Mouse (Mus musculus) MEL (cell line): ENCODE data around the gene Myo3b. TPM values are rescaled to one million over a fixed set of nuclear protein-coding genes. Genes with fewer than 3 reads are reported as not detected.

Experiments used
- DNase-seq: peaks from one replicate; pipeline ENCODE4 v3.0.0; 2011; ENCODE audit warnings: low read depth, low spot score
- H3K27ac ChIP-seq: 2 replicates; pipeline ENCODE4 v1.5.1; 2012; ENCODE audit warnings: low read depth, mild to moderate bottlenecking, control low read depth, low read length, moderate library complexity; ENCODE audit not compliant: control insufficient read depth
- H3K27me3 ChIP-seq, 2 experiments: fragments of 150-350 bp in 1 of 2; sonication (generic) in 1 of 2; 2 replicates each; pipeline ENCODE4 v1.6.1; 2012; ENCODE audit warnings: low read length in 2 of 2, mild to moderate bottlenecking in 2 of 2, improper control_type of control experiment in 1 of 2, moderate library complexity in 1 of 2; ENCODE audit not compliant: insufficient read depth in 2 of 2, control insufficient read depth in 1 of 2
- H3K36me3 ChIP-seq, 2 experiments: 2 replicates each; pipeline ENCODE4 v1.6.1; 2012 to 2014; ENCODE audit warnings: low read length in 2 of 2, improper control_type of control experiment in 1 of 2, inconsistent platforms in 1 of 2, mild to moderate bottlenecking in 1 of 2; ENCODE audit not compliant: insufficient read depth in 2 of 2, control insufficient read depth in 1 of 2
- H3K4me1 ChIP-seq, 2 experiments: fragments of 150-350 bp in 1 of 2; sonication (generic) in 1 of 2; 2 replicates each; pipeline ENCODE4 v1.6.1; 2012; ENCODE audit warnings: low read length in 2 of 2, improper control_type of control experiment in 1 of 2, mild to moderate bottlenecking in 1 of 2; ENCODE audit not compliant: insufficient read depth in 2 of 2, control insufficient read depth in 1 of 2
- H3K4me3 ChIP-seq, 2 experiments: fragments of 150-350 bp in 1 of 2; sonication (generic) in 1 of 2; 2 replicates each; pipeline ENCODE4 v1.5.1; 2012; ENCODE audit warnings: low read depth in 2 of 2, low read length in 2 of 2, mild to moderate bottlenecking in 2 of 2, moderate library complexity in 2 of 2, control low read depth in 1 of 2, improper control_type of control experiment in 1 of 2; ENCODE audit not compliant: control insufficient read depth in 1 of 2, insufficient read depth in 1 of 2
- H3K79me2 ChIP-seq: 2 replicates; pipeline ENCODE4 v1.6.1; 2012; ENCODE audit warnings: mild to moderate bottlenecking, low read length, moderate library complexity; ENCODE audit not compliant: control insufficient read depth, poor library complexity, insufficient read depth
- H3K9ac ChIP-seq: 2 replicates; pipeline ENCODE4 v1.6.1; 2012; ENCODE audit warnings: low read depth, mild to moderate bottlenecking, control low read depth, low read length, moderate library complexity; ENCODE audit not compliant: control insufficient read depth, poor library complexity, severe bottlenecking
- H3K9me3 ChIP-seq: fragments of 150-350 bp; sonication (generic); replicated peaks from 2 replicates; pipeline ENCODE4 v1.6.1; 2012; ENCODE audit warnings: mild to moderate bottlenecking, low read length, improper control_type of control experiment, moderate library complexity; ENCODE audit not compliant: insufficient read depth
- BHLHE40 ChIP-seq: IDR thresholded peaks from 2 replicates; pipeline ENCODE4 v1.6.1; 2012; ENCODE audit warnings: low read depth, mild to moderate bottlenecking, inconsistent platforms, low read length, improper control_type of control experiment, borderline replicate concordance
- CHD1 ChIP-seq: IDR thresholded peaks from 2 replicates; pipeline ENCODE4 v1.6.1; 2012; ENCODE audit warnings: low read depth, mild to moderate bottlenecking, inconsistent platforms, low read length, improper control_type of control experiment
- CTCF ChIP-seq, 3 experiments: IDR thresholded peaks in 2 of 3; conservative IDR thresholded peaks in 1 of 3; 2 replicates each; pipeline ENCODE4 v1.5.1; 2011 to 2012; ENCODE audit warnings: low read length in 3 of 3, low read depth in 2 of 3, mild to moderate bottlenecking in 2 of 3, improper control_type of control experiment in 1 of 3, inconsistent platforms in 1 of 3, mixed read lengths in 1 of 3, moderate library complexity in 1 of 3; ENCODE audit not compliant: control insufficient read depth in 1 of 3, insufficient read depth in 1 of 3, poor library complexity in 1 of 3, severe bottlenecking in 1 of 3
- E2F4 ChIP-seq: IDR thresholded peaks from 2 replicates; pipeline ENCODE4 v1.6.1; 2011; ENCODE audit warnings: low read depth, low read length, improper control_type of control experiment, borderline replicate concordance
- ELF1 ChIP-seq: IDR thresholded peaks from 2 replicates; pipeline ENCODE4 v1.6.1; 2014; ENCODE audit warnings: low read depth, mild to moderate bottlenecking, inconsistent platforms, low read length, improper control_type of control experiment, moderate library complexity
- EP300 ChIP-seq, 2 experiments: IDR thresholded peaks; 2 replicates each; pipeline ENCODE4 v1.6.1; 2011; ENCODE audit warnings: improper control_type of control experiment in 2 of 2, low read length in 2 of 2, low read depth in 1 of 2, mild to moderate bottlenecking in 1 of 2
- GATA1 ChIP-seq: IDR thresholded peaks from 2 replicates; pipeline ENCODE4 v1.6.1; 2011; ENCODE audit warnings: low read depth, low read length, improper control_type of control experiment
- HCFC1 ChIP-seq: IDR thresholded peaks from 2 replicates; pipeline ENCODE4 v1.6.1; 2012; ENCODE audit warnings: low read depth, mild to moderate bottlenecking, inconsistent platforms, low read length, improper control_type of control experiment, moderate library complexity
- JUND ChIP-seq: IDR thresholded peaks from 2 replicates; pipeline ENCODE4 v1.6.1; 2011; ENCODE audit warnings: low read depth, mild to moderate bottlenecking, improper control_type of control experiment, low read length
- MAFK ChIP-seq: IDR thresholded peaks from 2 replicates; pipeline ENCODE4 v1.6.1; 2011; ENCODE audit warnings: low read depth, mild to moderate bottlenecking, low read length, improper control_type of control experiment, borderline replicate concordance
- MAX ChIP-seq: IDR thresholded peaks from 2 replicates; pipeline ENCODE4 v1.6.1; 2011; ENCODE audit warnings: low read length, improper control_type of control experiment
- MEF2A ChIP-seq: IDR thresholded peaks from 2 replicates; pipeline ENCODE4 v1.6.1; 2014; ENCODE audit warnings: low read depth, mild to moderate bottlenecking, inconsistent platforms, low read length, improper control_type of control experiment; ENCODE audit not compliant: poor library complexity, insufficient replicate concordance, severe bottlenecking; ENCODE audit errors: extremely low read depth
- MYC ChIP-seq: IDR thresholded peaks from 2 replicates; pipeline ENCODE4 v1.6.1; 2011; ENCODE audit warnings: low read depth, mild to moderate bottlenecking, low read length, improper control_type of control experiment, moderate library complexity
- NELFE ChIP-seq: IDR thresholded peaks from 2 replicates; pipeline ENCODE4 v1.6.1; 2011; ENCODE audit warnings: low read depth, low read length, improper control_type of control experiment
- NRF1 ChIP-seq: IDR thresholded peaks from 2 replicates; pipeline ENCODE4 v1.6.1; 2014; ENCODE audit warnings: low read depth, mild to moderate bottlenecking, inconsistent platforms, low read length, improper control_type of control experiment, moderate library complexity; ENCODE audit not compliant: poor library complexity, insufficient read depth, severe bottlenecking
- POLR2AphosphoS2 ChIP-seq: IDR thresholded peaks from 2 replicates; pipeline ENCODE4 v1.6.1; 2011; ENCODE audit warnings: low read length, improper control_type of control experiment
- POLR2AphosphoS5 ChIP-seq: IDR thresholded peaks from 2 replicates; pipeline ENCODE4 v1.6.1; 2012; ENCODE audit warnings: low read depth, borderline replicate concordance, mild to moderate bottlenecking, inconsistent platforms, low read length, moderate library complexity, mixed read lengths
- RAD21 ChIP-seq: IDR thresholded peaks from 2 replicates; pipeline ENCODE4 v1.6.1; 2011; ENCODE audit warnings: mild to moderate bottlenecking, low read depth, low read length, improper control_type of control experiment
- SMC3 ChIP-seq: IDR thresholded peaks from 2 replicates; pipeline ENCODE4 v1.6.1; 2011; ENCODE audit warnings: low read depth, low read length, improper control_type of control experiment
- TAL1 ChIP-seq: IDR thresholded peaks from 2 replicates; pipeline ENCODE4 v1.6.1; 2012; ENCODE audit warnings: mild to moderate bottlenecking, inconsistent platforms, low read length, moderate library complexity, mixed read lengths
- TCF12 ChIP-seq: IDR thresholded peaks from 2 replicates; pipeline ENCODE4 v1.6.1; 2014; ENCODE audit warnings: low read depth, mild to moderate bottlenecking, inconsistent platforms, low read length, improper control_type of control experiment, moderate library complexity
- UBTF ChIP-seq: IDR thresholded peaks from 2 replicates; pipeline ENCODE4 v1.6.1; 2012; ENCODE audit warnings: low read depth, mild to moderate bottlenecking, inconsistent platforms, low read length, improper control_type of control experiment, moderate library complexity, borderline replicate concordance; ENCODE audit not compliant: insufficient read depth
- USF1 ChIP-seq: IDR thresholded peaks from 2 replicates; pipeline ENCODE4 v1.6.1; 2014; ENCODE audit warnings: low read depth, mild to moderate bottlenecking, inconsistent platforms, low read length, improper control_type of control experiment, moderate library complexity
- ZC3H11A ChIP-seq: IDR thresholded peaks from 2 replicates; pipeline ENCODE4 v1.6.1; 2012; ENCODE audit warnings: low read depth, mild to moderate bottlenecking, inconsistent platforms, low read length, improper control_type of control experiment
- ZKSCAN1 ChIP-seq: IDR thresholded peaks from 2 replicates; pipeline ENCODE4 v1.6.1; 2012; ENCODE audit warnings: low read depth, mild to moderate bottlenecking, inconsistent platforms, low read length, improper control_type of control experiment, moderate library complexity
- ZMIZ1 ChIP-seq: IDR thresholded peaks from 2 replicates; pipeline ENCODE4 v1.6.1; 2012; ENCODE audit warnings: low read depth, mild to moderate bottlenecking, inconsistent platforms, low read length, improper control_type of control experiment, moderate library complexity
- polyA plus RNA-seq, 2 experiments: library from polyadenylated mRNA; stranded (reverse) in 1 of 2; unstranded in 1 of 2; fragments of >175 nt in 1 of 2; fragments of >200 nt in 1 of 2; gene quantifications; 2 replicates each; pipeline versions ENCODE4 v1.2.1 to v1.2.4; 2012; ENCODE audit warnings: low replicate concordance in 2 of 2, low read depth in 1 of 2; ENCODE audit not compliant: insufficient read length in 2 of 2, insufficient read depth in 1 of 2, missing spikeins in 1 of 2
- total RNA-seq: library from RNA; depleted of rRNA; stranded (reverse); fragments of 300-350 nt; gene quantifications from 2 replicates; pipeline ENCODE4 v1.2.3, GENCODE M21; 2012

Myo3b gene
- total and polyA plus RNA-seq, 3 experiments, result not detected

DNA sequence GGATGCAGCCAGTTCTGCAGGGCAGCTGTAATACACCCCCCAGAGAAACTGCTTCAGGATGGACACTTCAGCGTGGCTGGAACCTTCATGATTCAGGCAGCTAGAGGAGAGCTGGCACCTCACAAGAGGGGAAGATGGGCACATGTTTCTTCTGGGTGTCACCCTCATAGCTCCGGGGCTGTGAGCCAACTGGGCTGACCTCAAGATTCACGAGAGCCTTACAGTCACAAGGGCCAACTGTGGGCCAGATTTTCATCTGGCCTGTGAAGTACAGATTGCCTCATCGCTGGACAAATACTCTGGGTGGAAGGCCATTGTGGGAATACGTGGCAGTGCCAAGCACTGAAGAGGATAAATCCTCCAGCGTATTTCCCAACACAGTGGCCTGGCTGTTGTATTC is 294.6 kb downstream of the Myo3b start (continued):
- TF ChIP-seq JUND (no peak), TAL1 (no peak), ELF1 (no peak), E2F4 (no peak)
- TF ChIP-seq, all 39 proteins: peak for 0

DNA sequence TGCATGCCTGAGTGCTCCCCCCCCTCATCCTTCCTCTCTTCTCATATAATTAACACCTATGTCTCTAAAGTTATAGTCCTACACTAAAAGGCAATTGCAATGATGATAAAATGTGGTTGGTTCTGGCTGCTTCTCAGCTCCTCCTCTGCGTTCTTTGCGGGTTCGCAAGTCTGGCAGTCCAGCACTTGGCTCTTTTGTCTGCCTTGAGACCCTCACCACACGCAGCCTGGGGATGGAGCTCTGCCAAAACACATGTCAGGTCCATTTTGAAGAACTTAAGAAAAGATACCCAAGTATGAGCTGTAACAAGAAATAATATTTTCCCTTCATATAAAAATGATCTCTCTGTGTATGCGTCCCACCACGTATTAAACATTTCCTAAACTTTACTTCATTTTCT is 297.6 kb downstream of the Myo3b start:
- Histone ChIP-seq H3K4me3 (no peak overlapping the region), H3K79me2 (no peaks in the 10 kb centered on the region), H3K36me3 (no peaks in the 10 kb centered on the region), H3K9me3 (no peaks in the 10 kb centered on the region), H3K27ac (no peak overlapping the region), H3K4me1 (no peaks in the 10 kb centered on the region), H3K27me3 (no peaks in the 10 kb centered on the region), H3K9ac (no peak overlapping the region)
- no peak for DNase-seq
- TF ChIP-seq JUND, result no peak
- no peak for TF ChIP-seq MAX
- TF ChIP-seq USF1, result no peak
- TF ChIP-seq UBTF, result no peak
- no peak for TF ChIP-seq RAD21
- no peak for TF ChIP-seq MEF2A
- TF ChIP-seq ZC3H11A, result no peak
- TF ChIP-seq CTCF (IDR thresholded peaks at IDR 0.05 in 2 of 3, conservative IDR thresholded peaks at IDR 0.05 in 1 of 3; ENCODE audit: control insufficient read depth in 1 of 3, insufficient read depth in 1 of 3, low read depth in 2 of 3, low read length in 3 of 3, poor library complexity in 1 of 3, severe bottlenecking in 1 of 3), result no peak
- TF ChIP-seq ZMIZ1, result no peak
- no peak for TF ChIP-seq SMC3

GRCm38 (mm10) chr2:70337208-70337611 is 298.3 kb downstream of the Myo3b start:
- no peaks in the 10 kb centered on the region for H3K79me2 ChIP-seq
- no peak overlapping the region for H3K27ac ChIP-seq
- H3K9me3 ChIP-seq, result no peaks in the 10 kb centered on the region
- H3K9ac ChIP-seq, result no peak overlapping the region
- H3K4me3 ChIP-seq, result no peak overlapping the region
- TF ChIP-seq ZMIZ1 (no peak), ZKSCAN1 (no peak), MAFK (no peak), POLR2AphosphoS2 (no peak), MAX (no peak), MYC (no peak), HCFC1 (no peak), NELFE (no peak), NRF1 (no peak), TCF12 (no peak), RAD21 (no peak), SMC3 (no peak), BHLHE40 (no peak), ZC3H11A (no peak), POLR2AphosphoS5 (no peak), E2F4 (no peak), UBTF (no peak), GATA1 (no peak), EP300 (IDR thresholded peaks at IDR 0.05; ENCODE audit: low read depth in 1 of 2, low read length in 2 of 2) (no peak), CHD1 (no peak)
- H3K4me1 ChIP-seq, result no peaks in the 10 kb centered on the region
- no peak for DNase-seq
- H3K36me3 ChIP-seq, result no peaks in the 10 kb centered on the region
- H3K27me3 ChIP-seq, result no peaks in the 10 kb centered on the region
